Mouse (Mus musculus) adipocyte (in vitro differentiated cells): ENCODE data around the gene Il17c.

Experiments
- DNase-seq: peaks from one replicate; pipeline ENCODE4 v3.0.0-alpha.2; 2016; ENCODE audit warnings: low spot score

Il17c gene

DNA sequence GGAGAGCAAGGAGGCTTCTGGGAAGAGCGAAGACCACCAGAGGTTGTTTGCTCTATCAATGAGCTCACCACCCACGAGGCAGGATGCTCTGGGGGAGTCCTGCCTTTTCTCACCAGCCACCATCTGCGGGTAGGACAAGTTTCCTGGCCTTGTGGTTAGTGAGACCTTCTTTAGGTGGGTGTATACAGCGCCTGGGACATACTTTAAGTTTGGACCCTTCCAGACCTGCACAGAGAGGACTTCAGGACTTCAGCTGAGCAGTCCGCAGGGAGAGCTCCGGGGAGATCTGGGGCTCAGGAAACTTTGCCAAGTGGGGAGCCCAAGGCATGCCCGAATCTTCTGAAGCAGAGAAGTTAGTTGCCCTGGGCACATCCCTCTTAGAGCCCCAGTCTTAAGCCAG lies 38.2 kb downstream of the Il17c start:
- no peak for DNase-seq

DNA sequence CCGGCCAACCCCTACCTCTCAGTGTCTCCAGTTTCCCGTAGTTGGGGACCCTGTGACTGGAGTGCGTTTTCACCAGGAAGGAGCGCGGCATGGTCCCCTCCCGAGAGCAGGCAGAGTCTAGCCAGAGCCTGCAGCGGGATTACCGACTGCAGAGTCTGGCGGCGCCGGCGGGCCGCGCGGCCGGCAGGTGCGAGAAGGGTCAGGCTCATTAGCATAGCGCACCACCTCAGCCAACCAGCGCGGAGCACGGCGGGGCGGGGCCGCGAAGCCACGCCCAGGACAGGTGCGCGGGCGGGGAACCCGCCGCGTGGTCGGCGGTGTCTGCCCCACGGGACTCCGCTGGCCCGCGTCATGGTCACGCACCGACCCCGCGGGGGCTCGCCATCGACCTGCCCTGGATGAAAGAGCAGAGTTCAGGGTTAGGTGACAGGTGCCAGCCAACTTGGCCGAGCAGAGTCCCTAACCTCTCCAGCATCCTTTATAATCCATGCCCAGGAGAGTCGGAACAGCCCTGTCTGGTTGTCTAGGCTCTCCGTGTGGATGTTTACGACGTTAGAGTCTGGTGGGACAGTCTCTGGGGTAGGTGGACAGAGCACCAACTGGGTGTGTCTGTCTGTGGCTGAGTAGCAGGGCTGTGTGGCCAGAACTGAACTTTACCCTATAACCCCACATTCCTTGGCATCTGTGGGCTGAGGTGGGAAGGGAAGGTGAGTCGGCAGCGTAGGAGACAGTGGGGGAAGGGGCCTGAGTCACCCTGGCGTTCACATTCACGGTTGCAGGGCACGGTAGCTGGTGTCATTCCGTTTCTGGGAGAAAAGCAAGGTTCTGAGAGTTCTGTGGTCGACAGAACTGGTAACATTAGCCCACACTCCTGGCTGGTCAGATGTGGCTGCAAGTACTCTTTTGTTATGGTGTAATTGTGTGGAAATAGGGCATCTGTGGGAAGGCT lies 39.0 kb downstream of the Il17c start, which contains the start of gene Snai3:
Gene Snai3, minus strand, starts transcription at position 210 of the 949 bp plus-strand sequence.
- peak; percentile 27 for DNase-seq

DNA sequence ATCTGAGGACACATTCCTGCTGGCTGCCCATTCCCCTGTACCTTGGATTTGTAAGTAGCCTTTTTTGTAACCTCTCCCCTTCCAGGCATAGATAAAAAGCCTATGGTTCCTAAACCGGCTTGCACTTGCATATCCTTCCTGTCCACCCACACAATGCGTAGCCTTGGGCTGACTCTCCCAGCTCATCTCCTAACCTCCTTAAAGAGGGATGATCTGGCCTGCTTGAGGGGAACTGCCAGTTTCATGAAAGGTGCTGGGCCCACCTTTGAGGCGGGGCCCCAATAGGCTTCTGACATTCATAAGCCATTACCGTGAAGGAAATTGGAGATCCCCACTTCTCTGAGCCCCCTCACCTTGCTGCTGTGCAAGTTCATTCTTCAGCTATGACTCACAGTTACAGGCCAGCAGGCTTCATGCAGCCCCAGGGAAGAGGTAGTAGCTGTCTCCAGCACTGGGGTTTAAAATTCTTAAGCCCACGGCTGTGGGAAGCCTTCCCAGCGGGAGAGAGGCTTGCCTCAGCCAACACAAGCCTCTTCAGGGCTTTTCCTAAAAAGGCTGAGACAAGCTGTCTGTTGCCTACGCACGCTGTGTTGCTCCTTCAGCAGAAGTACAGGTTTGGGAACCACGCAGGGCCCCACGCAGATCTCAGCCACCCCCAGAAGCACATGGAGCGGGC lies 39.8 kb downstream of the Il17c start:
- no peak for DNase-seq

DNA sequence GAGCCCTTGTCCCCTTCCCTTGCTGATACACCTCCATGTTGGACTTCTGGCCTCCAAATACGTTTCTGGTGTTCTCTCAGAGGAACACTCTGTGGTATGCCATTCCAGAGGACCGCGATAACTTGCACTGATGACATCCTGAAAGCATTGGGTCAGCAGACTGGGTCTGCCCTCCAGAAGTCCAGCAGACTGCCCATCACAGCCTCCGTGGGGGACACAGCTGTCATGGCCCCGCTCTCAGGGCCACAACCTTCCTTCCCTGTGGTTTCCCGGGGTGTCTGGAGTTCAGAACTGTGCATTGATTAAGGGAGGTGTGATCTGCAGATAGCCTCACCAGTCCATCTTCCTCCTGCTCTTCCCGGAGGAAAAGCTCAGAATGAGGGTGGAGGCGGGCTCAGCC lies 40.7 kb downstream of the Il17c start:
- DNase-seq = no peak

- DNase-seq = peak; percentile 57
These were observed 42.1 kb downstream of the Il17c start for GRCm38 (mm10) chr8:122463651-122464640.

DNA sequence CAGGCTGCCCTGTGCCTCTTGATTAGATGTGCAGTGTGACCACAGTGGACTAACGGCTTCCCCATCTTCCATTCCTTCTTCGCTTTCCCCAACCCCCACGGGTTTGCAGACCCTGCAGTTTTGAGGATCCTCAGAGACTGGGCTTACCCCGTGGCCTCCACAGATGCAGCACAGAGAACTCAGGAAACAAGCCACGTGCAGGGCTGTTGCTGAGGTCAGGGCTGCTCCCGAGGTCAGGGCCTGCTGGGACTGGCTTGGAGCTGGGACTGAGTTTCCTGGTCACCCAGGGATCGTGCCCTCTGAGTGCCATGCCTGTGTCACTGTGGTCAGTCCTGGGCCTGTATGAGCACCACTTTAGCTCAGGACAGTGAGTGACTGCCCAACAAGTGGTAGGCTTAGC lies 43.2 kb downstream of the Il17c start:
- DNase-seq = no peak

- DNase-seq = no peak
These were observed 46.0 kb downstream of the Il17c start for GRCm38 (mm10) chr8:122467816-122468215.

- DNase-seq = no peak
These were observed 47.6 kb downstream of the Il17c start for GRCm38 (mm10) chr8:122469407-122469806.

- DNase-seq = no peak
These were observed 48.1 kb downstream of the Il17c start for GRCm38 (mm10) chr8:122469965-122470364.

DNA sequence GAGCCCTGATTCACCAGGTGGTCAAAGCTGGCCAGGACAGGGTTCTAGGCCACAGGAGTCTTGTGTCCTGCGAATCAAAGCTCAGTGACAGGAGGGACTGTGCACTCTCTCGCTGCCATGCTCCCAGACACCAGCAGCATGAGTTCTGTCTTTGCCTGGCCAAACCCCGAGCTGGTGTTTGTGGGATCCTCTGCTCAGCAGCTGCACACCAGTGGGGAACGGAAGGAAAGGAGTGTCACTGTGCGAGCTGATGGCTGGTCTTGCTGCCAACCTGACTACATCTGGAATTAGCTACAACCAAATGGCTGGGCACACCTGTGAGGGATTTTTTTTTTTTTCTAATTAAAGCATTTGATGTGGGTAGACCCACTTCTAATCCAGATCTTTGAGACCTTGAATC lies 48.9 kb downstream of the Il17c start:
- DNase-seq = no peak
